Mouse (Mus musculus) heart, adult 9 months (tissue): ENCODE measurements around the gene Galk2.

Source experiments
- DNase-seq, 2 experiments: peaks; one replicate each; pipeline ENCODE4 v3.0.0; 2022; ENCODE audit warnings: low spot score in 2 of 2

Gene Galk2

GRCm38 (mm10) chr2:125858521-125859280, at the start of gene Galk2, which contains the start of gene Cops2:
TSS of gene Galk2 (plus strand) at chr2:125859109.
TSS of gene Cops2 (minus strand) at chr2:125859139.
- peak; percentile 91 to 94 for DNase-seq

- no peak for DNase-seq
Measured at GRCm38 (mm10) chr2:125809551-125809950, 49.4 kb upstream of the Galk2 start.

- no peak for DNase-seq
Measured at GRCm38 (mm10) chr2:125811332-125811731, 47.6 kb upstream of the Galk2 start.

GRCm38 (mm10) chr2:125813972-125814595, 44.8 kb upstream of the Galk2 start:
- no peak for DNase-seq

GRCm38 (mm10) chr2:125820397-125820796, 38.5 kb upstream of the Galk2 start:
- DNase-seq: no peak

GRCm38 (mm10) chr2:125826201-125826600, 32.7 kb upstream of the Galk2 start:
- DNase-seq: no peak

GRCm38 (mm10) chr2:125827898-125828297, 31.0 kb upstream of the Galk2 start:
- no peak for DNase-seq

- no peak for DNase-seq
Measured at GRCm38 (mm10) chr2:125829924-125830323, 29.0 kb upstream of the Galk2 start.

- no peak for DNase-seq
Measured at GRCm38 (mm10) chr2:125838091-125838490, 20.8 kb upstream of the Galk2 start.

- no peak for DNase-seq
Measured at GRCm38 (mm10) chr2:125838708-125839284, 20.1 kb upstream of the Galk2 start.

GRCm38 (mm10) chr2:125851237-125851636, 7.7 kb upstream of the Galk2 start:
- DNase-seq: no peak

- no peak for DNase-seq
Measured at GRCm38 (mm10) chr2:125857707-125858106, 1.2 kb upstream of the Galk2 start.

GRCm38 (mm10) chr2:125863799-125864198, 4.9 kb downstream of the Galk2 start:
- DNase-seq: no peak

- no peak for DNase-seq
Measured at GRCm38 (mm10) chr2:125864551-125864950, 5.6 kb downstream of the Galk2 start.

- DNase-seq: no peak
Measured at GRCm38 (mm10) chr2:125865585-125865984, 6.7 kb downstream of the Galk2 start.

- DNase-seq: peak; percentile 59 to 62
Measured at GRCm38 (mm10) chr2:125866058-125866740, 7.3 kb downstream of the Galk2 start.

- no peak for DNase-seq
Measured at GRCm38 (mm10) chr2:125868301-125868700, 9.4 kb downstream of the Galk2 start.

GRCm38 (mm10) chr2:125870159-125870558, 11.2 kb downstream of the Galk2 start:
- DNase-seq: no peak

GRCm38 (mm10) chr2:125885891-125886576, 27.1 kb downstream of the Galk2 start:
- DNase-seq: no peak

GRCm38 (mm10) chr2:125893096-125893495, 34.2 kb downstream of the Galk2 start:
- DNase-seq: peak in 1 of 2 experiments; percentile 13

- DNase-seq: no peak
Measured at GRCm38 (mm10) chr2:125895099-125895498, 36.2 kb downstream of the Galk2 start.

- DNase-seq: no peak
Measured at GRCm38 (mm10) chr2:125896355-125896754, 37.4 kb downstream of the Galk2 start.
